In genomic region chr16:28927381-28927780, GRCm38 (mm10) we compare ENCODE assay signal across 8 mouse cellular contexts. TPM values are rescaled to one million over a fixed set of nuclear protein-coding genes. Genes with fewer than 3 reads are reported as not detected.
DNase-seq lines count a peak whose midpoint lies in the region; ATAC-seq and TF ChIP-seq lines count a peak whose summit lies in the region.

No protein-coding gene starts in this region.

- H3K4me2 ChIP-seq in lung, embryonic 15.5 days: peak overlapping the region; percentile 94; the same call in 1 of the 2 replicates
- H3K4me2 ChIP-seq in lung, postnatal 0 days (replicated peaks; ENCODE audit: low read depth, low read length): no peak overlapping the region
- peak overlapping the region; percentile 89 for H3K4me2 ChIP-seq in forebrain, embryonic 14.5 days (ENCODE audit: low read length)
- peak overlapping the region; percentile 71; the same call in 1 of the 2 replicates for H3K4me2 ChIP-seq in stomach, embryonic 16.5 days (ENCODE audit: low read depth, low read length)

- no peaks in the 10 kb centered on the region for H3K9me3 ChIP-seq in lung, embryonic 15.5 days
- H3K9me3 ChIP-seq in lung, postnatal 0 days (ENCODE audit: low read length): no peaks in the 10 kb centered on the region
- H3K9me3 ChIP-seq in forebrain, embryonic 14.5 days (replicated peaks; ENCODE audit: control insufficient read depth, low read length): no peaks in the 10 kb centered on the region
- H3K9me3 ChIP-seq in stomach, embryonic 16.5 days (replicated peaks; ENCODE audit: control insufficient read depth, low read length): no peaks in the 10 kb centered on the region

- no peak for TF ChIP-seq CTCF in lung, postnatal 0 days (IDR thresholded peaks at IDR 0.05)

- no peak overlapping the region for H3K4me3 ChIP-seq in lung, embryonic 15.5 days
- no peak overlapping the region for H3K4me3 ChIP-seq in lung, postnatal 0 days (ENCODE audit: low read depth, low read length)
- H3K4me3 ChIP-seq in forebrain, embryonic 14.5 days (ENCODE audit: low read depth, low read length): peak overlapping the region; percentile 82
- no peak overlapping the region for H3K4me3 ChIP-seq in stomach, embryonic 16.5 days (replicated peaks; ENCODE audit: low read length)

- peaks cover 31% of the 10 kb centered on the region for H3K4me1 ChIP-seq in lung, embryonic 15.5 days
- H3K4me1 ChIP-seq in lung, postnatal 0 days (ENCODE audit: insufficient read depth, low read depth, low read length): no peaks in the 10 kb centered on the region
- H3K4me1 ChIP-seq in forebrain, embryonic 14.5 days (ENCODE audit: control insufficient read depth, insufficient read depth, low read length): peaks cover 18% of the 10 kb centered on the region; the same call in 1 of the 2 replicates
- H3K4me1 ChIP-seq in stomach, embryonic 16.5 days (ENCODE audit: control insufficient read depth, insufficient read depth, low read length): peaks cover 12% of the 10 kb centered on the region

- no peak for DNase-seq in lung, postnatal 0 days (ENCODE audit: low spot score)
- peak; percentile 70 for DNase-seq in forebrain, embryonic 14.5 days (ENCODE audit: low spot score)
- peak; percentile 57 for DNase-seq in kidney, postnatal 14 days
- DNase-seq in left cerebral cortex, adult 11 months (ENCODE audit: low spot score): no peak
- DNase-seq in frontal cortex, adult 2 months (ENCODE audit: extremely low spot score in 1 of 2, low spot score in 1 of 2): no peak
- DNase-seq in right cerebral cortex, adult 2 months (ENCODE audit: low spot score in 2 of 2): no peak

- TF ChIP-seq EP300 in lung, postnatal 0 days (IDR thresholded peaks at IDR 0.05): no peak

- H3K27ac ChIP-seq in lung, embryonic 15.5 days: no peak overlapping the region
- no peak overlapping the region for H3K27ac ChIP-seq in lung, postnatal 0 days (ENCODE audit: low read length)
- H3K27ac ChIP-seq in forebrain, embryonic 14.5 days (ENCODE audit: low read depth, low read length): no peak overlapping the region
- no peak overlapping the region for H3K27ac ChIP-seq in stomach, embryonic 16.5 days (ENCODE audit: low read length)

- no peaks in the 10 kb centered on the region for H3K36me3 ChIP-seq in lung, embryonic 15.5 days
- no peaks in the 10 kb centered on the region for H3K36me3 ChIP-seq in lung, postnatal 0 days (ENCODE audit: insufficient read depth, low read length)
- H3K36me3 ChIP-seq in forebrain, embryonic 14.5 days (ENCODE audit: control insufficient read depth, insufficient read depth, low read length): no peaks in the 10 kb centered on the region
- H3K36me3 ChIP-seq in stomach, embryonic 16.5 days (ENCODE audit: control insufficient read depth, insufficient read depth, low read length): no peaks in the 10 kb centered on the region

- 65% methylated on average over 9 of the region's 9 CpGs for WGBS in lung, embryonic 15.5 days
- WGBS in lung, postnatal 0 days: 72% methylated on average over 9 of the region's 9 CpGs
- WGBS in forebrain, embryonic 14.5 days: 9% methylated on average over 9 of the region's 9 CpGs
- 61% methylated on average over 9 of the region's 9 CpGs for WGBS in stomach, embryonic 16.5 days

- no peak overlapping the region for H3K9ac ChIP-seq in lung, embryonic 15.5 days
- no peak overlapping the region for H3K9ac ChIP-seq in lung, postnatal 0 days (replicated peaks; ENCODE audit: low read depth)
- 0 out of 2 replicates have a peak overlapping the region, but pooled peaks have one; percentile 43 for H3K9ac ChIP-seq in forebrain, embryonic 14.5 days (ENCODE audit: low read length)
- H3K9ac ChIP-seq in stomach, embryonic 16.5 days (ENCODE audit: low read length): no peak overlapping the region

- no peaks in the 10 kb centered on the region for H3K27me3 ChIP-seq in lung, embryonic 15.5 days
- no peaks in the 10 kb centered on the region for H3K27me3 ChIP-seq in lung, postnatal 0 days (replicated peaks; ENCODE audit: insufficient read depth, low read length)
- H3K27me3 ChIP-seq in forebrain, embryonic 14.5 days (replicated peaks; ENCODE audit: control insufficient read depth, insufficient read depth, low read length): peaks cover 11% of the 10 kb centered on the region; the same call in 1 of the 2 replicates
- no peaks in the 10 kb centered on the region; the same call in 1 of the 2 replicates for H3K27me3 ChIP-seq in stomach, embryonic 16.5 days (ENCODE audit: control insufficient read depth, insufficient read depth, low read length)

- no peak for ATAC-seq in lung, embryonic 15.5 days (ENCODE audit: borderline replicate concordance, extremely low read depth, low FRiP score, low TSS enrichment)
- ATAC-seq in lung, postnatal 0 days: no peak
- no peak for ATAC-seq in forebrain, embryonic 14.5 days
- no peak for ATAC-seq in stomach, embryonic 16.5 days (ENCODE audit: insufficient read depth, low FRiP score)

RNA-seq across cellular contexts. Expression of gene Mb21d2, which starts 2.1 kb away (rescaled TPM):
- 7.2 and 7.9 TPM in 2 replicates for polyA plus RNA-seq in lung, embryonic 15.5 days (2015; fragmentation: Nextera tagmentation; extraction: Ambion mirVana)
- 3.8 and 5.0 TPM in 2 replicates for polyA plus RNA-seq in lung, postnatal 0 days (2015; fragmentation: Nextera tagmentation; extraction: Ambion mirVana)
- 10.9 and 12.7 TPM in 2 replicates for polyA plus RNA-seq in forebrain, embryonic 14.5 days (2014; fragmentation: Nextera tagmentation; extraction: Ambion mirVana)
- 6.3 and 6.5 TPM in 2 replicates for polyA plus RNA-seq in stomach, embryonic 16.5 days (2015; fragmentation: Nextera tagmentation; extraction: Ambion mirVana)
- polyA plus RNA-seq in frontal cortex, adult 2 months (2012; rRNA removed): 20.1 and 20.6 TPM in 2 replicates

Comparison
In these comparisons a context has a peak if more than half of its experiments do, and no peak if none do; other contexts are left out.
1. DNase-seq: peak in forebrain, embryonic 14.5 days (single experiment) and kidney, postnatal 14 days (single experiment); none in lung, postnatal 0 days (single experiment), left cerebral cortex, adult 11 months (single experiment), frontal cortex, adult 2 months (0 of 2) and right cerebral cortex, adult 2 months (0 of 2).